Mouse (Mus musculus) heart, adult 9 months (tissue): ENCODE results near the gene Mms19.

ENCODE experiments used
- DNase-seq, 2 experiments: peaks; one replicate each; pipeline ENCODE4 v3.0.0; 2022; ENCODE audit warnings: low spot score in 2 of 2

Gene Mms19

GRCm38 (mm10) chr19:41900495-41901090 lies 80.4 kb downstream of the Mms19 start:
- DNase-seq, result no peak

GRCm38 (mm10) chr19:41898860-41899259 lies 82.1 kb downstream of the Mms19 start:
- peak in 1 of 2 experiments; percentile 13 for DNase-seq

- DNase-seq, result no peak
These were observed 84.6 kb downstream of the Mms19 start for GRCm38 (mm10) chr19:41896319-41896711.

- DNase-seq, result peak; percentile 87 to 89
These were observed 85.3 kb downstream of the Mms19 start, which contains the start of gene Rrp12 for GRCm38 (mm10) chr19:41895460-41896318. Gene Rrp12, minus strand, starts transcription at chr19:41896173.

- DNase-seq, result peak in 1 of 2 experiments; percentile 31
These were observed 86.0 kb downstream of the Mms19 start for GRCm38 (mm10) chr19:41894959-41895358.
